Mouse (Mus musculus) hindbrain, embryonic 16.5 days (tissue): ENCODE results near the gene Bst1. TPM values are rescaled to one million over a fixed set of nuclear protein-coding genes. Genes with fewer than 3 reads are reported as not detected.

Experiments used
- ATAC-seq: fragments of 200-750 bp; cut with Nextera tagmentation; 2 replicates; pipeline ENCODE4 v1.8.0; 2017; ENCODE audit warnings: moderate TSS enrichment, moderate library complexity
- H3K27ac ChIP-seq: fragments of 300-500 bp; sonication (generic); 2 replicates; pipeline ENCODE4 v1.5.1; 2014; ENCODE audit warnings: low read depth, mild to moderate bottlenecking, control low read depth, low read length, moderate library complexity
- H3K27me3 ChIP-seq: fragments of 300-500 bp; sonication (generic); replicated peaks from 2 replicates; pipeline ENCODE4 v1.6.1; 2014; ENCODE audit warnings: low read length; ENCODE audit not compliant: control insufficient read depth, insufficient read depth
- H3K36me3 ChIP-seq: fragments of 300-500 bp; sonication (generic); 2 replicates; pipeline ENCODE4 v1.6.1; 2014; ENCODE audit warnings: mild to moderate bottlenecking, low read length, moderate library complexity, mixed read lengths; ENCODE audit not compliant: control insufficient read depth, insufficient read depth
- H3K4me1 ChIP-seq: fragments of 300-500 bp; sonication (generic); 2 replicates; pipeline ENCODE4 v1.6.1; 2014; ENCODE audit warnings: low read depth, low read length; ENCODE audit not compliant: control insufficient read depth, insufficient read depth
- H3K4me2 ChIP-seq: fragments of 300-500 bp; sonication (generic); 2 replicates; pipeline ENCODE4 v1.6.1; 2014; ENCODE audit warnings: mild to moderate bottlenecking, low read length, control low read depth, moderate library complexity
- H3K4me3 ChIP-seq: fragments of 300-500 bp; sonication (generic); 2 replicates; pipeline ENCODE4 v1.5.1; 2014; ENCODE audit warnings: mild to moderate bottlenecking, low read length, control low read depth, moderate library complexity
- H3K9ac ChIP-seq: fragments of 300-500 bp; sonication (generic); 2 replicates; pipeline ENCODE4 v1.6.1; 2014; ENCODE audit warnings: low read depth, mild to moderate bottlenecking, control low read depth, low read length, moderate library complexity
- H3K9me3 ChIP-seq: fragments of 300-500 bp; sonication (generic); 2 replicates; pipeline ENCODE4 v1.6.1; 2014; ENCODE audit warnings: mild to moderate bottlenecking, low read length, moderate library complexity; ENCODE audit not compliant: control insufficient read depth
- WGBS: fragments of 180-500 bp; shearing (Covaris S2); extraction: QIAGEN DNeasy Blood & Tissue Kit; methylation state at CpG from one replicate; pipeline ENCODE4 v1.1.7; 2014; 5-methylcytosine and 5-hydroxymethylcytosine counted together
- polyA plus RNA-seq: library from polyadenylated mRNA; unstranded; fragments of >200 nt; fragmentation: Nextera tagmentation; extraction: Ambion mirVana; gene quantifications from 2 replicates; pipeline ENCODE4 v1.2.1, GENCODE M21; 2015

Gene Bst1
- polyA plus RNA-seq, 1 experiment from 2014 or later: not detected

DNA sequence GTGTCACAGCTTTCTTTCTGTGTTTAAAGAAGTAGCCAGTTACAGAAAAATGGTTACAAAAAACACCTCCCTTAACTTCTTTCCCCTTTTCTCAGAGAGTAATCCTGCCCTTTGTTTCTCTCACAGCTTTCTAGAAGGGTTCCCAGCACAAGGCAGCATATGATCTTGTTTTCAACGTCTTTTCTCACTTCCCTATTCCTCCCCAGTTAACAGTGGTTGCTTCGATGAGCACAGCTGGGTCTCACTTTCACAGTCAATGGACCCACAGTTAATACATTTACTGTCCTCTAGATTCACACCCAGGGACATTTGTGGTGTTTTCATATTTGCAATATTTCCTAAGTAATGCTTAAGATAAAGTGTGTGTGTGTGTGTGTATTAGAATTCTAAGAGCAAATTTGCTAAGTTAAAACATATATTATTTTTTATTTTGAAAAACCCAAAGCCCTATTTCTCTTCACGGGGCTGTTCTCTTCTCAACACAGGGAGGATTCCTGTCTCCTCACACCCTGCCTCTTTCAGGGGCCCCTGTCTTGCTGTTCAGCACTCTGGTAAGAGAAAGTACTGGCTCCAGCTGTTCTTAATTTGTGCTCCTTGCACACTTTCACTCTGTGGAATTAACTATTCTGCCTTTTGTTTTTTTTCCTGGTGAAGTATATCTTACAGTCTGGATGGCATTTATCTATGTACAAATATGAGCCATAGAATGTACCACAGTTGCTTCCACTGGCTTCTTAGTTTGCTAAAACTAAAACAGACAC is 66.6 kb downstream of the Bst1 start:
- Histone ChIP-seq H3K9ac (no peak overlapping the region), H3K36me3 (no peaks in the 10 kb centered on the region), H3K27ac (no peak overlapping the region), H3K4me1 (no peaks in the 10 kb centered on the region), H3K4me2 (no peak overlapping the region), H3K4me3 (no peak overlapping the region), H3K9me3 (no peaks in the 10 kb centered on the region), H3K27me3 (no peaks in the 10 kb centered on the region)
- ATAC-seq: no peak
- 20% methylated on average over 3 of the region's 3 CpGs for WGBS

DNA sequence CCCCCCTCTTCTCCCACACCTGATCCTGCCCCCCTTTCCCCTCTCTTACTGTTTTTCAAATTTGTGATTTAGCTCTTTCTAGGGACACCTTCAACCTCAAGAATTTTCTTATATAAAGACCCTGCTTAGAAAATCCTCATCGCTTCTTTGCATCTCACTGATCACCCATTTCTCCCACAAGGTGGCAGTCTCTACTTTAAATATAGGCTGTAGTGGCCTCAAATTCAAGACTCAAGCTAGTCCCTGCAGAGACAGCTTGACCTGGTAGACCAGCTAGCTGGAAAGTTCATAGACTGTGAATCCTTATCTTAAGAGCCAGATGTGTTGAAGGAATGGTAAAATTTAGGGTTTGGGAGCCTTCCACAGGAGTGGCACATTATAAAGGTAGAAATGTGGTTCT is 73.7 kb downstream of the Bst1 start:
- no peaks in the 10 kb centered on the region for H3K9me3 ChIP-seq
- no peak overlapping the region for H3K4me3 ChIP-seq
- H3K27ac ChIP-seq: no peak overlapping the region
- H3K36me3 ChIP-seq: no peaks in the 10 kb centered on the region
- H3K4me1 ChIP-seq: no peaks in the 10 kb centered on the region
- H3K4me2 ChIP-seq: no peak overlapping the region
- 24% methylated on average over 1 of the region's 1 CpGs for WGBS
- no peaks in the 10 kb centered on the region for H3K27me3 ChIP-seq
- H3K9ac ChIP-seq: no peak overlapping the region
- ATAC-seq: no peak

Other genes with a start within 250 kb of the Bst1 start
- gene Cc2d2a, start 156.5 kb upstream of the Bst1 start, polyA plus RNA-seq: 7.2 and 8.4 TPM in 2 replicates
- 79.3 and 82.2 TPM in 2 replicates for gene Fbxl5, start 2.8 kb downstream of the Bst1 start, polyA plus RNA-seq
- gene Cd38, start 49.7 kb downstream of the Bst1 start, polyA plus RNA-seq: 2.8 and 3.0 TPM in 2 replicates
- gene Gm7879, start 94.3 kb downstream of the Bst1 start, polyA plus RNA-seq: not detected in 2 replicates
- 13.1 and 13.8 TPM in 2 replicates for gene Fgfbp1, start 162.9 kb downstream of the Bst1 start, polyA plus RNA-seq